Mouse (Mus musculus): ENCODE results near the gene Slit3. TPM values are rescaled to one million over a fixed set of nuclear protein-coding genes. Genes with fewer than 3 reads are reported as not detected.

The Slit3 gene
- total and polyA plus RNA-seq, 3 experiments: 0.76 TPM; not detected in 2

DNA sequence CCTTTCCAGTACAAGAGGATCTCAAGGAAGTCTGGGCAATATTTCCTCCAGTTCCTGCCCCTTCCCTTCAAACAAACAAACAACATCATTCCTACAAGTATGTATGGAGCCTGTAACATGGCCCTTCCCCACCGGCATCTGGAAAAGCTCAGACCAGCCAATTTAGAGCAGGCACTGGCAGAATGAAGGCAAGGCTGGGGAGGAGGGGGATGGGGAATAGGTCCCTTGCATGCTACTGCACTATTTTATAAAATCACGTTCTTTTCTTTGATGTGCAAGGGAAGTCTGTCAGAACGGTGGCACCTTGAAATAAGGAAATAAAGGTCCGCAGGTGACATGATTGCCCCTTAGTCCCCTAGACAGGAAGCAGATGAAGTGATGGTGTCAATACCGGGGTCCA, 948 bp upstream of the Slit3 start:
- no peaks in the 10 kb centered on the region for H3K27me3 ChIP-seq (ENCODE audit: insufficient read depth, low read length)
- peaks cover 66% of the 10 kb centered on the region for H3K9me3 ChIP-seq (replicated peaks)
- no peak overlapping the region for H3K4me3 ChIP-seq (ENCODE audit: low read depth, low read length)
- H3K36me3 ChIP-seq (replicated peaks): no peaks in the 10 kb centered on the region
- DNase-seq (ENCODE audit: low spot score): no peak
- no peak for TF ChIP-seq POLR2AphosphoS5 (IDR thresholded peaks at IDR 0.05; ENCODE audit: insufficient replicate concordance, low read depth, low read length)
- no peak for TF ChIP-seq TAL1 (conservative IDR thresholded peaks at IDR 0.05; ENCODE audit: low read depth, low read length)
- no peak for TF ChIP-seq CTCF (IDR thresholded peaks at IDR 0.05; ENCODE audit: low read depth, low read length)
- no peak for TF ChIP-seq GATA1 (IDR thresholded peaks at IDR 0.05; ENCODE audit: borderline replicate concordance, low read length)
- TF ChIP-seq GATA2 (IDR thresholded peaks at IDR 0.05; ENCODE audit: borderline replicate concordance, low read depth, low read length): no peak
- ATAC-seq (ENCODE audit: extremely low read depth, insufficient number of reproducible peaks, low FRiP score, poor library complexity, severe bottlenecking): no peak
- no peaks in the 10 kb centered on the region for H3K4me1 ChIP-seq (ENCODE audit: insufficient read depth, low read depth, low read length)

DNA sequence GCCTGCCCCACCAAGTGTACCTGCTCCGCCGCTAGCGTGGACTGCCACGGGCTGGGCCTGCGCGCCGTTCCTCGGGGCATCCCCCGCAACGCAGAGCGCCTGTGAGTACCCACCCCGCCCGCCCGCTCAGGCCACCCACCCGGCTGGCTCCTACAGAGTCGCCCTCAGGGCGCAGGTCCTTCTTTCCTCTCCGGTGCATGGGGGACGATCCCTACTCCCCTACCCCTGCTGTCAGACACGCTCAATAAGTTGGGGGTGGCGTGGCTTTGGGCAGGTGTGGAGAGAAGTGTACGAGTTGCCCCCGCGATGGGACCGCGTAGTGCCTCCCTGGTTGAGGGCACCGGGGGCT, 561 bp downstream of the Slit3 start:
- no peaks in the 10 kb centered on the region for H3K4me1 ChIP-seq (ENCODE audit: insufficient read depth, low read depth, low read length)
- no peaks in the 10 kb centered on the region for H3K27me3 ChIP-seq (ENCODE audit: insufficient read depth, low read length)
- TF ChIP-seq CTCF (IDR thresholded peaks at IDR 0.05; ENCODE audit: low read depth, low read length) (no peak), TAL1 (conservative IDR thresholded peaks at IDR 0.05; ENCODE audit: low read depth, low read length) (no peak), GATA2 (IDR thresholded peaks at IDR 0.05; ENCODE audit: borderline replicate concordance, low read depth, low read length) (no peak), POLR2AphosphoS5 (IDR thresholded peaks at IDR 0.05; ENCODE audit: insufficient replicate concordance, low read depth, low read length) (no peak), GATA1 (IDR thresholded peaks at IDR 0.05; ENCODE audit: borderline replicate concordance, low read length) (no peak)
- no peak for DNase-seq (ENCODE audit: low spot score)
- peaks cover 68% of the 10 kb centered on the region for H3K9me3 ChIP-seq (replicated peaks)
- no peak for ATAC-seq (ENCODE audit: extremely low read depth, insufficient number of reproducible peaks, low FRiP score, poor library complexity, severe bottlenecking)
- H3K36me3 ChIP-seq (replicated peaks): no peaks in the 10 kb centered on the region
- no peak overlapping the region for H3K4me3 ChIP-seq (ENCODE audit: low read depth, low read length)

DNA sequence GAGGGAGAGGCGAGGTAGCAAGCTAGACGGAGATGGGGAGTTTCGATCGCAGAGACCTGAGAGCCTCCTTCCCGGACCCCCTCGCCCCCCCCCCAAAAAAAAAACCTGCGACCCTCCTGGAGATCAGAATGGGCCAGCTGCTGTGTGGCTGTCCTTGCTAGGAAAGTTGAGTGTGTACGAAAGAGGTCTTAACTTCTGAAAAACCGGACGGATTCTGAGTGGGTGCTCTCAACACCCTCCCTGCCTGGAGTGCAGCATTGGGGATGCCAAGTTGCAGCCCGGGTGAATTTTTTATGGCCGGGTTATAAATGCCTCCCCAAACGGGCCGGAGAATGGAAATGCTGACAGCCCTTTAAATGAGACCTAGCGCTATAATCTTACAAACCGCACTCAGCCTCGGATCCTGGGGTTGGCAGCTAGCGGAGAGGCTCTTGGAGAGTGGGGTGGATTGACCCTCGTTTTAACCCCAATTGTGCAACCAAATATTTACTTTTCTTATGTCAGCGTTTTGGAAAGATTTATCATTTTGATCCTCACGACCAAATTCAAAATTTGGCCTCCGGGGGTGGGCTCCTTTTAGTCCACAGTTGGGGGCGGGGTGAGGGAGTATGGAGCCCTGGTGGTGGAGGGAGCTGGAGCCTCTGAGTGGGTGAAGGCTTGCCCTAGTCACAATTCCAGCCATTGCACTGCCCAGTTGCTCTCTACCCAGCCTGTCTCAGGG, 1.2 kb downstream of the Slit3 start:
- Histone ChIP-seq H3K4me3 (ENCODE audit: low read depth, low read length) (no peak overlapping the region), H3K27me3 (ENCODE audit: insufficient read depth, low read length) (no peaks in the 10 kb centered on the region), H3K9me3 (replicated peaks) (peaks cover 64% of the 10 kb centered on the region), H3K36me3 (replicated peaks) (no peaks in the 10 kb centered on the region), H3K4me1 (ENCODE audit: insufficient read depth, low read depth, low read length) (no peaks in the 10 kb centered on the region)
- no peak for ATAC-seq (ENCODE audit: extremely low read depth, insufficient number of reproducible peaks, low FRiP score, poor library complexity, severe bottlenecking)
- TF ChIP-seq GATA2 (IDR thresholded peaks at IDR 0.05; ENCODE audit: borderline replicate concordance, low read depth, low read length) (no peak), POLR2AphosphoS5 (IDR thresholded peaks at IDR 0.05; ENCODE audit: insufficient replicate concordance, low read depth, low read length) (no peak), GATA1 (IDR thresholded peaks at IDR 0.05; ENCODE audit: borderline replicate concordance, low read length) (no peak), CTCF (IDR thresholded peaks at IDR 0.05; ENCODE audit: low read depth, low read length) (no peak), TAL1 (conservative IDR thresholded peaks at IDR 0.05; ENCODE audit: low read depth, low read length) (no peak)
- no peak for DNase-seq (ENCODE audit: low spot score)

DNA sequence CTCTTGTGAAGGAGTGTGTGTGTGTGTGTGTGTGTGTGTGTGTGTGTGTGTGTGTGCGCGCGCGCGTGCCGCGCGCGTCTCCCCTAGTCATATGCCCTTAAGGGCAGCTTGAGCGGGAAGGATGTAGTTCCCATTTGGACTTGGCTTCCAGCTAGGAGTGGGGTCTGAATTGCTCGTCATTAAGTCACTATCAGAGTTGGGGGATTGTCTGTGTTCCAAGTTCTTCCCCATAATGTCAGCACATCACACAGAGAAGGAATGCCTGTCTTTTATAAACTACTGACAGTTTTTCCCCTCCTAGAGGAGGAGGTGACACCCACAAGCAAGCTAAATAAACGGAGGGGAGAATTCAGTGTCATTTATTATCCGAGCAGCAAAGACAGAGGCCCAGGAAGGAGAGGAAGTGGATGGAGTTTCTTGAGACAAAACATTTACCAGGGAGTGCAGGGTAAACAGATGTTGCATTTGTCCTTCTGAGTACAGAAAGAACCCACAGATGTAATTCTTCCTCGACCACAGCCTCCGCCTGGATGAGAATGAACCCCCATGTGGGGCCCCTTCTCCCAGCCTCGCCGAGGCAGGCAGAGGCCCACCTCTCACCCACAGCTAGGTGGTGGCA, 3.6 kb downstream of the Slit3 start:
- peaks cover 63% of the 10 kb centered on the region for H3K9me3 ChIP-seq (replicated peaks)
- no peaks in the 10 kb centered on the region for H3K36me3 ChIP-seq (replicated peaks)
- ATAC-seq (ENCODE audit: extremely low read depth, insufficient number of reproducible peaks, low FRiP score, poor library complexity, severe bottlenecking) (no peak), DNase-seq (ENCODE audit: low spot score) (no peak)
- no peaks in the 10 kb centered on the region for H3K4me1 ChIP-seq (ENCODE audit: insufficient read depth, low read depth, low read length)
- TF ChIP-seq GATA1 (IDR thresholded peaks at IDR 0.05; ENCODE audit: borderline replicate concordance, low read length) (no peak), GATA2 (IDR thresholded peaks at IDR 0.05; ENCODE audit: borderline replicate concordance, low read depth, low read length) (no peak)
- no peak overlapping the region for H3K4me3 ChIP-seq (ENCODE audit: low read depth, low read length)
- H3K27me3 ChIP-seq (ENCODE audit: insufficient read depth, low read length): no peaks in the 10 kb centered on the region

DNA sequence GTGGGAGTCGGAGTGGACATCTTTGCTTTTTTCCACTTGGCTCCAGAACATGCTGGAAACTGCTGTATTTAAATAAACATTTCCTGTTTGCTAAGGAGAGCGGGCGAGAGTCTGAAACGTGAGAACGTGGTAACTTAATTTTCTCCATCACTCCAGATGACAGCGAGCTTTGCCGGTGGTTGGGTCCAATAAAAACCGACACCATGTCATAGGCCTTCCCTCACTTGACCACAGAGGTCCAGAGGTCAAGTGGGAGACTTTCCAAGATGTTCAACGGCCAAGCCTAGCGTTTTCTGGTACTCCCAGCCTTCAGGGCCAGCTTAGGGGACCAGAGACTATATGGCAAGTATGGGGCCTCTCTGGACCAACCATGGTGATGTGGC, 4.1 kb downstream of the Slit3 start:
- TF ChIP-seq GATA2 (IDR thresholded peaks at IDR 0.05; ENCODE audit: borderline replicate concordance, low read depth, low read length) (no peak), TAL1 (conservative IDR thresholded peaks at IDR 0.05; ENCODE audit: low read depth, low read length) (no peak), GATA1 (IDR thresholded peaks at IDR 0.05; ENCODE audit: borderline replicate concordance, low read length) (no peak), POLR2AphosphoS5 (IDR thresholded peaks at IDR 0.05; ENCODE audit: insufficient replicate concordance, low read depth, low read length) (no peak), CTCF (IDR thresholded peaks at IDR 0.05; ENCODE audit: low read depth, low read length) (no peak)
- no peak overlapping the region for H3K4me3 ChIP-seq (ENCODE audit: low read depth, low read length)
- H3K27me3 ChIP-seq (ENCODE audit: insufficient read depth, low read length): no peaks in the 10 kb centered on the region

DNA sequence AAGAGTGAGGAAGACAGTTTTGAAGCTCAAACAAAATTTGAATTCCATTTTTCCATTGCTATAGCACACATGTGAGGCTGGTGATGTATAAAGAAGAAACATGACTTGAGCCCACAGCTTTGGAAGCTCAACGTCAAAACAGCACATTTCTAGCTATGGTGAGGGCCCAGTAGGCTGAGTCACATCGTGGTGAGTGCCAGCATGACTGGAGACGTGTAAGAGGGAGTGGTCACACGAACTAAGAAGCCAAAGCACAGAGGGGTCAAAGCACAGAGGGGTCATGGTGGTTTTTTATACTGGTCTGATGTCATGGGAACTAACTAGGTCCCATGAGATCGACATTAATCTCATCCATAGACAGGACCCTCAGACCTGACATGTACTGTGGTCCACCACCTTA, 10.7 kb downstream of the Slit3 start:
- ATAC-seq (ENCODE audit: extremely low read depth, insufficient number of reproducible peaks, low FRiP score, poor library complexity, severe bottlenecking) (no peak), DNase-seq (ENCODE audit: low spot score) (no peak)
- peaks cover 51% of the 10 kb centered on the region for H3K9me3 ChIP-seq (replicated peaks)
- no peaks in the 10 kb centered on the region for H3K4me1 ChIP-seq (ENCODE audit: insufficient read depth, low read depth, low read length)
- no peaks in the 10 kb centered on the region for H3K27me3 ChIP-seq (ENCODE audit: insufficient read depth, low read length)
- TF ChIP-seq TAL1 (conservative IDR thresholded peaks at IDR 0.05; ENCODE audit: low read depth, low read length) (no peak), GATA2 (IDR thresholded peaks at IDR 0.05; ENCODE audit: borderline replicate concordance, low read depth, low read length) (no peak), POLR2AphosphoS5 (IDR thresholded peaks at IDR 0.05; ENCODE audit: insufficient replicate concordance, low read depth, low read length) (no peak)
- H3K36me3 ChIP-seq (replicated peaks): no peaks in the 10 kb centered on the region
- no peak overlapping the region for H3K4me3 ChIP-seq (ENCODE audit: low read depth, low read length)

More for the DNA sequence above, 4.1 kb downstream of the Slit3 start:
- ATAC-seq (ENCODE audit: extremely low read depth, insufficient number of reproducible peaks, low FRiP score, poor library complexity, severe bottlenecking) (no peak), DNase-seq (ENCODE audit: low spot score) (no peak)
- no peaks in the 10 kb centered on the region for H3K36me3 ChIP-seq (replicated peaks)
- peaks cover 65% of the 10 kb centered on the region for H3K9me3 ChIP-seq (replicated peaks)
- no peaks in the 10 kb centered on the region for H3K4me1 ChIP-seq (ENCODE audit: insufficient read depth, low read depth, low read length)

Data from G1E (cell line).